Mouse (Mus musculus) neutrophil, adult 59 days (primary cell): ENCODE results near the gene Gtf2f1. TPM values are rescaled to one million over a fixed set of nuclear protein-coding genes. Genes with fewer than 3 reads are reported as not detected.

Experiments
- total RNA-seq, 2 experiments: library from RNA; stranded (reverse); gene quantifications; 1 replicate in 1 of 2; 2 replicates in 1 of 2; pipeline ENCODE4 v1.2.4; 2023

Gtf2f1 gene
- total RNA-seq, result 10 to 100 TPM; 48.4 to 52.2 TPM

GRCm38 (mm10) chr17:57011236-57012141 lies at the start of gene Gtf2f1, which contains the start of gene Gm17949:
Gene Gtf2f1 (minus strand): TSS chr17:57011288.
Gene Gm17949 (plus strand): TSS chr17:57011469.

DNA sequence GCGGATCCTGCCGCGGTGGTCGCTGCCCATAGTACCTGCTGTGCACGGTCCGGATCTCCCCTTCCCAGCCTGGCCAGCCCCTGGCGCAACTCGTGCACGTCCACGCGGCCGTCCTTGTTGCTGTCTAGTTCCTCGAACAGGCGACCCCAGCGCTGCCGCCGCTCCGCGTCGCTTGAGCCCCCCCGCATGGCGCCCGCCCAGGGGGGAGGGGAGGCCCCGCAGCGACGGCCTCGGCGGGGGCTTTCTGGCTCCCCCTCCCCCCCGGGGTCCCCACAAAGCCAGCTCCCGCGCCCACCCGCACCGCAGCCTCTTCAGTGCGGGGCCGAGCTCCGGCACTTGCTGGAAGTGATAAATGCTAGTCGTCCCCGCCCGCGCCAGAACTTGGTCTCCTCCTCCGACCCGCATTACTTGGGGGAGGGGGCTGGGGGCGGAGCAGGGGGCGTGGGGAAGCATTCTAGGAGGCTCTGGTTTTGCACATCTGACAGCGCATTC lies 48.4 kb upstream of the Gtf2f1 start, which contains the start of gene Slc25a23:
TSS of gene Slc25a23 (minus strand) at position 378 of the 492 bp plus-strand sequence.

DNA sequence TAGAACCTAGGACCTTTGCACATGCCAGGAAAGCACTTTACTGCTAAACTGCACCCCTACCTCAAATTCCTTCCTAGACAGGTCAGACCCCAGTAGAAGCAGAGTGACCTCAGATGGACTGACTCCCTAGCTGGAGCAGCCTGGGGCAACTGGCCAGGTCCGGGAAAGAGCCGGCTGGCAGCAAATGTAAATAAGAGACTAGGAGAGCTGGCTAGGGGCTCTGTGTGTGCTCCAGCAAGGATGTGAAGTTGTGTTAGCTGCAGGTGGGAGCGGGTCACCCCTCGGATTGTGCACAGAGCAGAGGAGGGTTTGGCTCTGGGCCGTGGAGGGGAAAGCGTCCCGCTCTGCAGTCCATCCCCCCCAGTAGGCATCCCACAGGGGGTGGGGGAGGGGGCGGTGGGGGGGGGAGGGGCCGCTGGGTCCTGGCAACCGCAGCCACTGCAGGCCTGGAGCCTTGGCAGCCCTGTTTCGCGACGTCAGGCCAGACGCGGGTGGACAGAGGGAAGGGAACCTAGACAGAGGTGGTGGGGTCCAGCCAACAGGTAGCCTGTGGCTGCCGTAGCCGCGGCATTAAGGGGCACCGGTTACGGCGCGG lies 47.9 kb upstream of the Gtf2f1 start, which contains the start of gene Crb3:
TSS of gene Crb3 (plus strand) at position 215 of the 595 bp plus-strand sequence.

DNA sequence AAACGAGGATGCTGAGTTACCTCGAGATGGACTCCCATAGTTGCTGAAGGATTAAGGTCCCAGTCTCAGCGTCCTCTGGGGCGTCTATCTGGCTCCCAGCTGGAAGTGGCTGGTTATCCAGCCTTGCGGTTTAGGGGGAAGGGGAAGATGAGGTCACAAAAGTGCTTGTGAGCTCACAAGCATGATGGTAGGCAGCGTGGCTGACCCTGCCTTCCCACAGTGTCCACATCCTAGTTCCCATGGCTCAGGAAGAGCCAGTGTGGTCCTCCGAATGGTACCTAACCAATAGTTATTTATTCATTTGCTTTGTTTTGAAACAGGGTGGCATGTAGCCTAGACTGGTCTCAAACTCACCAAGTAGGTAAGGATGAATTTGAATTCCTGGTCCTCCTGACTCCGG lies 30.5 kb upstream of the Gtf2f1 start, which contains the start of gene Slc25a41:
TSS of gene Slc25a41 (minus strand) at position 101 of the 400 bp plus-strand sequence.

GRCm38 (mm10) chr17:57030931-57031660 lies 20.0 kb upstream of the Gtf2f1 start, which contains the start of gene Khsrp:
Gene Khsrp (minus strand): TSS chr17:57031522.

DNA sequence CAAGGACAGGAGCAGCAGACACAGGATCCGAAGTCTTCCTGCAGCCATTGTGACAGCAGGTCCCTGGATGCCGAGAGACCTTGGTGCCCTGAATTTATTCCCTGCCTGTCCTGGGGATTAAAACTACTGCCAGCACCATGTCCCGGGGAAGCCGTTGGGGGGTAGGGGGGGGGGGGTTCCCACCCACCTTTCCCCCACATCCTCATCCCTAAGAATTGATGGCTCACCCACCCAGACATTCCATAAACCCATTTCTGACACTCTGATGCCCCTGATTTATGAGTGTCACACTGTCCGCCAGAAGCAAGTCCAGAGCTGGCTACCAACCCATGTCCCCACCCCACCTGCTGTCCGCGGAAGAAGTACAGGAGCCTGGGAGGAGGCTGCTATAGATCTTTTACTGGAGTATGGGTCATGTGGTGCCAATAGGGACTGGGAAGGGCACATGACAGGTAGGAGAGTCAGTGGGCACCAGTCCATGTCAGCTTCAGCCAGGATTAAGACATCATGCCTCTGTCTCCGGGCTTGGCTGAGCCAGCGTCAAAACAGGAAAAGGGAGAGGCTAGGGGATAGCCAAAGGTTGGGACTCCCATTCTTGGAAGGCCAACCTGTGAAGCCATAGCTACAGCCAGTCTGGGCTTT lies 11.0 kb downstream of the Gtf2f1 start, which contains the start of gene Pspn:
TSS of gene Pspn (minus strand) at position 51 of the 642 bp plus-strand sequence.

GRCm38 (mm10) chr17:56997029-56997667 lies 13.9 kb downstream of the Gtf2f1 start, which contains the start of gene Alkbh7:
Gene Alkbh7 (plus strand): TSS chr17:56997339.

DNA sequence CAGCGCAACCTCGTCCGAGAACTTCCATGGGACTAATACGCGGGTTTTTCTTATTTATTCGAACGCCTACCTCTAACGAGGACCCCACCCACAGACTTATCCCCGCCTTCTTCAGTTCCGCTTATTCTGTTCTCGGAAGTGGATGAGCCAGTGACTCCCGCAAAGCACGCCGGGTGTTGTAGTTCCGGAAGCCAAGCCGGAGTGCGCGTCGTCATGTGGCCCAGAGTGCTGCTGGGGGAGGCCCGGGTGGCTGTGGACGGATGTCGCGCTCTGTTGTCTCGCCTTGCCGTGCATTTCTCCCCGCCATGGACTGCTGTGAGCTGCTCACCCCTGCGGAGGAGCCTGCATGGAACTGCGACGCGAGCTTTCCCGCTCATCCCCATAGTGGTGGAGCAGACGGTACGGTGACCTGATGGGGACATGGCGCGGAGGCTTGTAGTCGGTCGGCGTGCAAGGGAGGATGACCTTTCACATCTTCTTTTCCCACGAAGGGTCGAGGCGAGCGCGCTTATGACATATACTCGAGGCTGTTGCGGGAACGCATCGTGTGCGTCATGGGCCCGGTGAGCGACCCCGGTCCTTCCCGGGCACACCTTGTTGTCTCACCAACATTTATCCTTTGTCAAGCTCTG lies 20.9 kb downstream of the Gtf2f1 start, which contains the start of gene Clpp:
TSS of gene Clpp (plus strand) at position 191 of the 632 bp plus-strand sequence.

GRCm38 (mm10) chr17:56982013-56982412 lies 29.1 kb downstream of the Gtf2f1 start, which contains the start of gene Acer1:
Gene Acer1 (minus strand): TSS chr17:56982126.

Other genes starting within 250 kb of the Gtf2f1 start
- 10 to 100 TPM; 18.1 to 24.0 TPM for gene Dus3l, start 246.5 kb downstream of the Gtf2f1 start, total RNA-seq
- under 1 TPM in 1 of 2 experiments, not detected in 1; 0.78 TPM for gene Prr22, start 241.0 kb downstream of the Gtf2f1 start, total RNA-seq
- gene Rfx2, start 180.3 kb downstream of the Gtf2f1 start, total RNA-seq, result 1 to 10 TPM; 6.2 to 7.4 TPM
- gene Acsbg2, start 136.8 kb downstream of the Gtf2f1 start, total RNA-seq, result not detected
- under 1 TPM in 1 of 2 experiments, not detected in 1; 0.13 TPM for gene 1700061G19Rik, start 135.8 kb downstream of the Gtf2f1 start, total RNA-seq
- gene Mllt1, start 75.9 kb downstream of the Gtf2f1 start, total RNA-seq, result 10 to 100 TPM; 17.7 to 18.9 TPM
- gene Acer1, start 29.2 kb downstream of the Gtf2f1 start, total RNA-seq, result not detected
- 10 to 100 TPM in 1 of 2 experiments, 1 to 10 TPM in 1; 9.5 to 11.6 TPM for gene Clpp, start 21.0 kb downstream of the Gtf2f1 start, total RNA-seq
- gene Alkbh7, start 13.9 kb downstream of the Gtf2f1 start, total RNA-seq, result 10 to 100 TPM in 1 of 2 experiments, 1 to 10 TPM in 1; 5.6 to 10.1 TPM
- gene Pspn, start 11.3 kb downstream of the Gtf2f1 start, total RNA-seq, result 1 to 10 TPM in 1 of 2 experiments, not detected in 1; 2.3 TPM
- under 1 TPM; 0.31 to 0.33 TPM for gene Gm17949, start 181 bp upstream of the Gtf2f1 start, total RNA-seq
- 10 to 100 TPM; 95.8 to 99.2 TPM for gene Khsrp, start 20.2 kb upstream of the Gtf2f1 start, total RNA-seq
- gene Slc25a41, start 30.4 kb upstream of the Gtf2f1 start, total RNA-seq, result not detected
- gene Crb3, start 47.8 kb upstream of the Gtf2f1 start, total RNA-seq, result under 1 TPM in 1 of 2 experiments, not detected in 1; 0.64 TPM
- gene Slc25a23, start 48.6 kb upstream of the Gtf2f1 start, total RNA-seq, result 1 to 10 TPM; 2.1 to 3.4 TPM
- gene Dennd1c, start 67.2 kb upstream of the Gtf2f1 start, total RNA-seq, result 100 to 1,000 TPM; 190 to 192 TPM
- gene Tubb4a, start 76.5 kb upstream of the Gtf2f1 start, total RNA-seq, result under 1 TPM in 1 of 2 experiments, not detected in 1; 0.16 TPM
- 1 to 10 TPM; 2.6 to 3.0 TPM for gene Tnfsf9, start 94.0 kb upstream of the Gtf2f1 start, total RNA-seq
- not detected for gene Cd70, start 138.5 kb upstream of the Gtf2f1 start, total RNA-seq
- 10 to 100 TPM; 33.6 to 34.9 TPM for gene Tnfsf14, start 182.9 kb upstream of the Gtf2f1 start, total RNA-seq
- 100 to 1,000 TPM; 489 to 508 TPM for gene C3, start 216.8 kb upstream of the Gtf2f1 start, total RNA-seq
- gene Gpr108, start 237.2 kb upstream of the Gtf2f1 start, total RNA-seq, result 10 to 100 TPM; 52.0 to 56.1 TPM
- 1 to 10 TPM; 3.7 to 5.0 TPM for gene Trip10, start 238.2 kb upstream of the Gtf2f1 start, total RNA-seq